8 mouse cellular contexts compared by ENCODE assay signal in the genomic region with DNA sequence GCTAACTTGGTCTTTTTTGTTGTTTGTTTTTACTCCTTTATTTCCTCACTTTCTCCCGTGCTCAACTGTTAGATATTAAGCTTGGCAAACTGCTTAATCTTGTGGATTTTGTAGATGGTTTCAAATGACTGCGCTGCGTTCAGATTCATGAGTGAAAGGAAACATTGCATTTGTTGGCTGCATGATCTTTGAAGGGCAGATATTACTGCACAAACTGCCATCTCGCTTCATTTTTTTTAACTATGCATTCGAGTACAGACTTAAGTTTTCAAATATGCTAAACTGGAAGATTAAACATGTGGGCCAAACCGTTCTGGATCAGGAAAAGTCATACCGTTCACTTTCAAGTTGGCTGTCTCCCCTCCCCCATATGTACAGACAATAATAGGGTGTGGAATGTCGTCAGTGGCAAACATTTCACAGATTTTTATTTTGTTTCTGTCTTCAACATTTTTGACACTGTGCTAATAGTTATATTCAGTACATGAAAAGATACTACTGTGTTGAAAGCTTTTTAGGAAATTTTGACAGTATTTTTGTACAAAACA. TPM values are rescaled to one million over a fixed set of nuclear protein-coding genes. Genes with fewer than 3 reads are reported as not detected.
DNase-seq lines count a peak whose midpoint lies in the region; ATAC-seq and TF ChIP-seq lines count a peak whose summit lies in the region.

No protein-coding gene starts in this region.

- no peaks in the 10 kb centered on the region for H3K9me3 ChIP-seq in kidney, postnatal 0 days (replicated peaks; ENCODE audit: low read length)
- no peaks in the 10 kb centered on the region for H3K9me3 ChIP-seq in heart, postnatal 0 days (replicated peaks; ENCODE audit: control insufficient read depth, low read length)
- no peaks in the 10 kb centered on the region for H3K9me3 ChIP-seq in midbrain, embryonic 11.5 days (ENCODE audit: control insufficient read depth, low read length)

- no peak for TF ChIP-seq CTCF in kidney, postnatal 0 days (IDR thresholded peaks at IDR 0.05; ENCODE audit: low read depth)
- TF ChIP-seq CTCF in heart, postnatal 0 days (IDR thresholded peaks at IDR 0.05; ENCODE audit: low read depth), result no peak

- no peaks in the 10 kb centered on the region for H3K36me3 ChIP-seq in kidney, postnatal 0 days (ENCODE audit: insufficient read depth, low read length)
- H3K36me3 ChIP-seq in heart, postnatal 0 days (replicated peaks; ENCODE audit: control insufficient read depth, insufficient read depth, low read length), result no peaks in the 10 kb centered on the region
- H3K36me3 ChIP-seq in midbrain, embryonic 11.5 days (ENCODE audit: control insufficient read depth, insufficient read depth, low read length), result no peaks in the 10 kb centered on the region; the same call in 1 of the 2 replicates

- H3K27ac ChIP-seq in kidney, postnatal 0 days, result peak overlapping the region; percentile 100; the same call in 1 of the 2 replicates
- peak overlapping the region; percentile 100 for H3K27ac ChIP-seq in heart, postnatal 0 days (ENCODE audit: low read depth)
- H3K27ac ChIP-seq in midbrain, embryonic 11.5 days (ENCODE audit: low read depth, low read length), result no peak overlapping the region

- peak; percentile 37 for DNase-seq in kidney, postnatal 0 days (ENCODE audit: low spot score)
- DNase-seq in kidney, adult 18-20 months, result no peak
- peak; percentile 19 to 42 for DNase-seq in cerebellum, postnatal 10 days
- DNase-seq in heart, postnatal 0 days (ENCODE audit: low spot score), result peak; percentile 23
- peak; percentile 92 for DNase-seq in midbrain, embryonic 11.5 days (ENCODE audit: low spot score, missing footprints)
- no peak for DNase-seq in c-Kit-positive CD71-positive TER-119-positive erythroid progenitor cells, embryonic 14.5 days (ENCODE audit: low spot score)
- no peak for DNase-seq in kidney, postnatal 14 days

- no peak for TF ChIP-seq EP300 in heart, postnatal 0 days (IDR thresholded peaks at IDR 0.05; ENCODE audit: low read depth)

- WGBS in kidney, postnatal 0 days, result 16% methylated on average over 8 of the region's 8 CpGs
- WGBS in heart, postnatal 0 days, result 17% methylated on average over 8 of the region's 8 CpGs
- WGBS in midbrain, embryonic 11.5 days, result 11% methylated on average over 8 of the region's 8 CpGs

- H3K4me1 ChIP-seq in kidney, postnatal 0 days (replicated peaks; ENCODE audit: insufficient read depth, low read length), result peaks cover 3% of the 10 kb centered on the region; the same call in 1 of the 2 replicates
- peaks cover 21% of the 10 kb centered on the region for H3K4me1 ChIP-seq in heart, postnatal 0 days (ENCODE audit: control insufficient read depth, insufficient read depth)
- peaks cover 18% of the 10 kb centered on the region for H3K4me1 ChIP-seq in midbrain, embryonic 11.5 days (ENCODE audit: control insufficient read depth, insufficient read depth, low read length)

- H3K27me3 ChIP-seq in kidney, postnatal 0 days (ENCODE audit: insufficient read depth, low read length), result no peaks in the 10 kb centered on the region
- H3K27me3 ChIP-seq in heart, postnatal 0 days (ENCODE audit: control insufficient read depth, insufficient read depth, low read length), result no peaks in the 10 kb centered on the region
- H3K27me3 ChIP-seq in midbrain, embryonic 11.5 days (ENCODE audit: control insufficient read depth, insufficient read depth, low read length), result no peaks in the 10 kb centered on the region

- H3K4me2 ChIP-seq in kidney, postnatal 0 days (ENCODE audit: low read length), result peak overlapping the region; percentile 77
- H3K4me2 ChIP-seq in heart, postnatal 0 days (ENCODE audit: low read depth, low read length), result peak overlapping the region; percentile 96
- H3K4me2 ChIP-seq in midbrain, embryonic 11.5 days, result peak overlapping the region; percentile 79

- peak overlapping the region; percentile 96; the same call in 1 of the 2 replicates for H3K9ac ChIP-seq in kidney, postnatal 0 days (ENCODE audit: low read depth, low read length)
- H3K9ac ChIP-seq in heart, postnatal 0 days (replicated peaks; ENCODE audit: low read depth, low read length), result peak overlapping the region; percentile 97
- H3K9ac ChIP-seq in midbrain, embryonic 11.5 days (ENCODE audit: low read length), result peak overlapping the region; percentile 98

- ATAC-seq in kidney, postnatal 0 days (replicated peaks; ENCODE audit: low FRiP score, low read depth), result no peak
- ATAC-seq in heart, postnatal 0 days (ENCODE audit: insufficient read depth, low read depth), result no peak
- ATAC-seq in midbrain, embryonic 11.5 days (ENCODE audit: low FRiP score), result no peak
- ATAC-seq in megakaryocyte-erythroid progenitor cell, adult 5-6 weeks (replicated peaks; ENCODE audit: low FRiP score, low TSS enrichment, poor library complexity, severe bottlenecking), result no peak

- peak overlapping the region; percentile 99 for H3K4me3 ChIP-seq in kidney, postnatal 0 days (replicated peaks; ENCODE audit: low read depth, low read length)
- H3K4me3 ChIP-seq in heart, postnatal 0 days (ENCODE audit: low read depth, low read length), result peak overlapping the region; percentile 93
- H3K4me3 ChIP-seq in midbrain, embryonic 11.5 days (ENCODE audit: low read depth, low read length), result peak overlapping the region; percentile 98

RNA-seq across cellular contexts. Expression of a gene that starts 2.1 kb away (rescaled TPM):
- 86.1 and 94.8 TPM in 2 replicates for polyA plus RNA-seq in kidney, postnatal 0 days (2015; fragmentation: Nextera tagmentation; extraction: Ambion mirVana)
- total RNA-seq in heart, postnatal 0 days (2014; rRNA removed; ENCODE audit: low replicate concordance), result 57.6 and 63.6 TPM in 2 replicates
- polyA plus RNA-seq in heart, postnatal 0 days (2015; fragmentation: Nextera tagmentation; extraction: Ambion mirVana), result 15.8 and 23.1 TPM in 2 replicates
- polyA plus RNA-seq in midbrain, embryonic 11.5 days (2014; fragmentation: Nextera tagmentation; extraction: Ambion mirVana), result 90.4 and 95.8 TPM in 2 replicates
- 10.1 and 13.7 TPM in 2 replicates for total RNA-seq in megakaryocyte-erythroid progenitor cell, adult 5-6 weeks (2014; fragmentation: Nextera tagmentation)
- total RNA-seq in megakaryocyte-erythroid progenitor cell, adult 5-6 weeks (2017), result 10.1 and 36.8 TPM in 2 replicates

Comparison
In these comparisons a context has a peak if more than half of its experiments do, and no peak if none do; other contexts are left out.
1. DNase-seq: peak in kidney, postnatal 0 days (single experiment), cerebellum, postnatal 10 days (2 of 2), heart, postnatal 0 days (single experiment) and midbrain, embryonic 11.5 days (single experiment); none in kidney, adult 18-20 months (single experiment), c-Kit-positive CD71-positive TER-119-positive erythroid progenitor cells, embryonic 14.5 days (single experiment) and kidney, postnatal 14 days (single experiment).
2. Peak in every context shown above with its lines, with median percentiles within 50 percentile points of each other: H3K4me2 ChIP-seq, H3K4me3 ChIP-seq and H3K9ac ChIP-seq.